Comparison of ENCODE assay signal across 9 mouse cellular contexts in genomic region chr11:60178506-60178905, GRCm38 (mm10). TPM values are rescaled to one million over a fixed set of nuclear protein-coding genes. Genes with fewer than 3 reads are reported as not detected.
DNase-seq lines count a peak whose midpoint lies in the region; ATAC-seq lines count a peak whose summit lies in the region.
"Had no signal": no experiment of that assay in that cellular context is flagged by ENCODE, and none has a peak within 500 bp of the region (broad histone marks: within the 10 kb centered on the region; RNA-seq: fewer than 3 reads in every experiment).

No protein-coding gene starts in this region.

- H3K36me3 ChIP-seq in liver, embryonic 13.5 days, result peaks cover 6% of the 10 kb centered on the region; the same call in 1 of the 2 replicates
- peaks cover 15% of the 10 kb centered on the region for H3K36me3 ChIP-seq in liver, embryonic 12.5 days
- 0 out of 2 replicates have a peak, but pooled peaks cover 3% of the 10 kb centered on the region for H3K36me3 ChIP-seq in forebrain, embryonic 14.5 days (ENCODE audit: control insufficient read depth, insufficient read depth, low read length)
- H3K36me3 ChIP-seq: embryonic facial prominence, embryonic 15.5 days had no signal

- no peak for ATAC-seq in liver, embryonic 13.5 days (ENCODE audit: low read depth)
- ATAC-seq in liver, embryonic 12.5 days, result no peak
- ATAC-seq in forebrain, embryonic 14.5 days, result no peak

- no peaks in the 10 kb centered on the region for H3K9me3 ChIP-seq in liver, embryonic 13.5 days (replicated peaks)
- H3K9me3 ChIP-seq in liver, embryonic 12.5 days (replicated peaks), result no peaks in the 10 kb centered on the region
- H3K9me3 ChIP-seq in forebrain, embryonic 14.5 days (replicated peaks; ENCODE audit: control insufficient read depth, low read length), result no peaks in the 10 kb centered on the region
- H3K9me3 ChIP-seq: embryonic facial prominence, embryonic 15.5 days had no signal

- H3K4me1 ChIP-seq in liver, embryonic 13.5 days (replicated peaks), result peaks cover 97% of the 10 kb centered on the region
- H3K4me1 ChIP-seq in liver, embryonic 12.5 days, result peaks cover 95% of the 10 kb centered on the region
- H3K4me1 ChIP-seq in forebrain, embryonic 14.5 days (ENCODE audit: control insufficient read depth, insufficient read depth, low read length), result peaks cover 57% of the 10 kb centered on the region

- H3K27me3 ChIP-seq in liver, embryonic 13.5 days, result 0 out of 2 replicates have a peak, but pooled peaks cover 4% of the 10 kb centered on the region
- H3K27me3 ChIP-seq in liver, embryonic 12.5 days (replicated peaks), result peaks cover 11% of the 10 kb centered on the region
- no peaks in the 10 kb centered on the region for H3K27me3 ChIP-seq in forebrain, embryonic 14.5 days (replicated peaks; ENCODE audit: control insufficient read depth, insufficient read depth, low read length)
- H3K27me3 ChIP-seq: embryonic facial prominence, embryonic 15.5 days had no signal

- H3K27ac ChIP-seq in liver, embryonic 13.5 days, result no peak overlapping the region
- no peak overlapping the region for H3K27ac ChIP-seq in liver, embryonic 12.5 days
- peak overlapping the region; percentile 100 for H3K27ac ChIP-seq in forebrain, embryonic 14.5 days (ENCODE audit: low read depth, low read length)

- no peak overlapping the region for H3K4me2 ChIP-seq in liver, embryonic 13.5 days
- no peak overlapping the region for H3K4me2 ChIP-seq in liver, embryonic 12.5 days
- H3K4me2 ChIP-seq in forebrain, embryonic 14.5 days (ENCODE audit: low read length), result peak overlapping the region; percentile 97; the same call in 1 of the 2 replicates

- DNase-seq in liver, embryonic 13.5 days, result no peak
- DNase-seq in forebrain, embryonic 14.5 days (ENCODE audit: low spot score), result no peak
- peak; percentile 66 to 89 for DNase-seq in kidney, postnatal 25 days
- peak; percentile 59 for DNase-seq in ovary, postnatal 36 days (ENCODE audit: low spot score)
- no peak for DNase-seq in thymus, postnatal 10 days (ENCODE audit: low spot score in 2 of 2)
- DNase-seq in gastrocnemius, postnatal 25 days, result no peak
- no peak for DNase-seq in c-Kit-positive CD71-positive TER-119-positive erythroid progenitor cells, embryonic 14.5 days (ENCODE audit: low spot score)

- H3K9ac ChIP-seq in liver, embryonic 13.5 days, result 0 out of 2 replicates have a peak overlapping the region, but pooled peaks have one; percentile 83
- H3K9ac ChIP-seq in liver, embryonic 12.5 days, result no peak overlapping the region
- H3K9ac ChIP-seq in forebrain, embryonic 14.5 days (ENCODE audit: low read length), result no peak overlapping the region; the same call in 1 of the 2 replicates
- H3K9ac ChIP-seq: embryonic facial prominence, embryonic 15.5 days had no signal

- H3K4me3 ChIP-seq in liver, embryonic 13.5 days (replicated peaks), result no peak overlapping the region
- no peak overlapping the region for H3K4me3 ChIP-seq in liver, embryonic 12.5 days
- no peak overlapping the region for H3K4me3 ChIP-seq in forebrain, embryonic 14.5 days (ENCODE audit: low read depth, low read length)
- H3K4me3 ChIP-seq: embryonic facial prominence, embryonic 15.5 days had no signal

RNA-seq across cellular contexts. Expression of gene Srebf1, which starts 43.9 kb away (rescaled TPM):
- 42.2 and 44.1 TPM in 2 replicates for polyA plus RNA-seq in liver, embryonic 13.5 days (2015; fragmentation: Nextera tagmentation; extraction: Ambion mirVana)
- polyA plus RNA-seq in liver, embryonic 12.5 days (2016; fragmentation: Nextera tagmentation; extraction: Ambion mirVana), result 45.7 and 50.9 TPM in 2 replicates
- polyA plus RNA-seq in forebrain, embryonic 14.5 days (2014; fragmentation: Nextera tagmentation; extraction: Ambion mirVana), result 42.6 and 44.3 TPM in 2 replicates
- 10 to 100 TPM; 16.8 to 20.0 TPM for total RNA-seq in gastrocnemius, postnatal 25 days (2021)

Comparison
In these comparisons a context has a peak if more than half of its experiments do, and no peak if none do; other contexts are left out.
1. DNase-seq: peak in kidney, postnatal 25 days (2 of 2) and ovary, postnatal 36 days (single experiment); none in liver, embryonic 13.5 days (single experiment), forebrain, embryonic 14.5 days (single experiment), thymus, postnatal 10 days (0 of 2), gastrocnemius, postnatal 25 days (single experiment) and c-Kit-positive CD71-positive TER-119-positive erythroid progenitor cells, embryonic 14.5 days (single experiment).